Mouse (Mus musculus) heart, adult 2 months (tissue): ENCODE results near the gene Anapc4.

Experiments used
- CTCF ChIP-seq: fragments of 200-600 bp; IDR thresholded peaks from 2 replicates; pipeline ENCODE4 v1.8.1; 2022; ENCODE audit warnings: antibody characterized with exemption, mild to moderate bottlenecking, moderate library complexity
- POLR2A ChIP-seq: fragments of 200-500 bp; IDR thresholded peaks from 2 replicates; pipeline ENCODE4 v1.6.1; 2011; ENCODE audit warnings: mild to moderate bottlenecking, low read depth, low read length, control low read depth; ENCODE audit not compliant: insufficient read depth

- TF ChIP-seq POLR2A (no peak), CTCF (no peak)
Measured at GRCm38 (mm10) chr5:52813312-52813711, 20.5 kb upstream of the Anapc4 start.
